Mouse (Mus musculus) C2C12 (cell line): ENCODE measurements around the gene Plekhg2. TPM values are rescaled to one million over a fixed set of nuclear protein-coding genes. Genes with fewer than 3 reads are reported as not detected.

Experiments used
- H3K27me3 ChIP-seq: one replicate; pipeline ENCODE4 v1.6.1; 2011; ENCODE audit not compliant: control insufficient read depth, insufficient read depth, insufficient read length
- H3K36me3 ChIP-seq: one replicate; pipeline ENCODE4 v1.6.1; 2011; ENCODE audit not compliant: control insufficient read depth, insufficient read depth
- H3K4me3 ChIP-seq: one replicate; pipeline ENCODE4 v1.5.1; 2011; ENCODE audit warnings: mild to moderate bottlenecking, control low read depth; ENCODE audit not compliant: poor library complexity, insufficient read depth, severe bottlenecking
- H3K79me2 ChIP-seq: one replicate; pipeline ENCODE4 v1.6.1; 2011; ENCODE audit not compliant: control insufficient read depth, insufficient read depth
- H3K79me3 ChIP-seq: one replicate; pipeline ENCODE4 v1.6.1; 2011; ENCODE audit warnings: low read depth, control low read depth
- H3ac ChIP-seq: one replicate; pipeline ENCODE3; 2011; ENCODE audit warnings: low read depth; ENCODE audit not compliant: control insufficient read depth, insufficient read length
- CEBPB ChIP-seq: IDR thresholded peaks from one replicate; pipeline ENCODE4 v1.6.1; 2011; ENCODE audit warnings: low read depth, mild to moderate bottlenecking, control low read depth, moderate library complexity
- CTCF ChIP-seq: IDR thresholded peaks from one replicate; pipeline ENCODE4 v1.5.1; 2011; ENCODE audit not compliant: control insufficient read depth, insufficient read depth, insufficient read length
- FOSL1 ChIP-seq: IDR thresholded peaks from one replicate; pipeline ENCODE4 v1.8.0; 2011; ENCODE audit warnings: mild to moderate bottlenecking, low read length; ENCODE audit not compliant: poor library complexity, insufficient read depth, severe bottlenecking
- MAX ChIP-seq: IDR thresholded peaks from one replicate; pipeline ENCODE4 v1.6.1; 2011; ENCODE audit warnings: mild to moderate bottlenecking, control low read depth
- MYOD1 ChIP-seq: IDR thresholded peaks from one replicate; pipeline ENCODE4 v1.6.1; 2011; ENCODE audit warnings: low read depth; ENCODE audit not compliant: control insufficient read depth, insufficient read length
- MYOG ChIP-seq: IDR thresholded peaks from one replicate; pipeline ENCODE4 v1.6.1; 2011; ENCODE audit not compliant: control insufficient read depth, insufficient read length; ENCODE audit errors: extremely low read depth
- USF1 ChIP-seq: IDR thresholded peaks from one replicate; pipeline ENCODE4 v1.6.1; 2011; ENCODE audit warnings: low read depth, mild to moderate bottlenecking, control low read depth, moderate library complexity
- polyA plus RNA-seq: library from polyadenylated mRNA; unstranded; fragments of >200 nt; fragmentation: generic; extraction: Trizol; gene quantifications from one replicate; pipeline ENCODE4 v1.2.1, GENCODE M21; 2012; ENCODE audit warnings: missing spikeins

The Plekhg2 gene
- polyA plus RNA-seq, 1 experiment: 29.0 TPM

- Histone ChIP-seq H3ac (no peak overlapping the region), H3K36me3 (peaks cover 35% of the 10 kb centered on the region), H3K4me3 (no peak overlapping the region)
Measured at GRCm38 (mm10) chr7:28357984-28358383, 14.4 kb downstream of the Plekhg2 start.

GRCm38 (mm10) chr7:28356981-28357380, 15.4 kb downstream of the Plekhg2 start:
- no peaks in the 10 kb centered on the region for H3K27me3 ChIP-seq
- H3ac ChIP-seq: no peak overlapping the region
- peaks cover 41% of the 10 kb centered on the region for H3K36me3 ChIP-seq
- H3K79me2 ChIP-seq: peaks cover 17% of the 10 kb centered on the region
- TF ChIP-seq MAX: no peak
- TF ChIP-seq CTCF: no peak
- no peak for TF ChIP-seq USF1
- no peak for TF ChIP-seq MYOG
- TF ChIP-seq MYOD1: no peak
- no peak for TF ChIP-seq FOSL1
- no peak for TF ChIP-seq CEBPB
- H3K4me3 ChIP-seq: no peak overlapping the region
- H3K79me3 ChIP-seq: peaks cover 8% of the 10 kb centered on the region

More at GRCm38 (mm10) chr7:28357984-28358383, 14.4 kb downstream of the Plekhg2 start:
- peaks cover 9% of the 10 kb centered on the region for H3K79me2 ChIP-seq
- no peaks in the 10 kb centered on the region for H3K27me3 ChIP-seq
- peaks cover 2% of the 10 kb centered on the region for H3K79me3 ChIP-seq
- no peak for TF ChIP-seq CEBPB
- no peak for TF ChIP-seq USF1
- no peak for TF ChIP-seq FOSL1

- Histone ChIP-seq H3K79me2 (peaks cover 33% of the 10 kb centered on the region), H3K79me3 (peaks cover 22% of the 10 kb centered on the region), H3ac (no peak overlapping the region), H3K36me3 (peaks cover 41% of the 10 kb centered on the region), H3K4me3 (no peak overlapping the region), H3K27me3 (no peaks in the 10 kb centered on the region)
- TF ChIP-seq MYOD1: no peak
- TF ChIP-seq CEBPB: no peak
- TF ChIP-seq MAX: no peak
- TF ChIP-seq CTCF: no peak
Measured at GRCm38 (mm10) chr7:28355221-28355620, 17.2 kb downstream of the Plekhg2 start.

- H3K79me3 ChIP-seq: peaks cover 22% of the 10 kb centered on the region
- H3K4me3 ChIP-seq: no peak overlapping the region
- H3K36me3 ChIP-seq: peaks cover 38% of the 10 kb centered on the region
- H3K79me2 ChIP-seq: peaks cover 33% of the 10 kb centered on the region
- H3ac ChIP-seq: no peak overlapping the region
- no peaks in the 10 kb centered on the region for H3K27me3 ChIP-seq
- TF ChIP-seq MAX: no peak
- TF ChIP-seq CEBPB: no peak
- TF ChIP-seq MYOG: no peak
- no peak for TF ChIP-seq MYOD1
- TF ChIP-seq CTCF: no peak
- TF ChIP-seq USF1: no peak
- no peak for TF ChIP-seq FOSL1
Measured at GRCm38 (mm10) chr7:28354596-28354995, 17.8 kb downstream of the Plekhg2 start.

- no peaks in the 10 kb centered on the region for H3K27me3 ChIP-seq
- peaks cover 33% of the 10 kb centered on the region for H3K79me2 ChIP-seq
- H3K79me3 ChIP-seq: peaks cover 22% of the 10 kb centered on the region
- H3ac ChIP-seq: no peak overlapping the region
- no peak for TF ChIP-seq FOSL1
- TF ChIP-seq MAX: no peak
- TF ChIP-seq MYOD1: no peak
- TF ChIP-seq USF1: no peak
- no peak for TF ChIP-seq CTCF
- no peak for TF ChIP-seq MYOG
- no peak for TF ChIP-seq CEBPB
- no peak overlapping the region for H3K4me3 ChIP-seq
- peaks cover 38% of the 10 kb centered on the region for H3K36me3 ChIP-seq
Measured at GRCm38 (mm10) chr7:28354113-28354581, 18.3 kb downstream of the Plekhg2 start.

- Histone ChIP-seq H3K4me3 (no peak overlapping the region), H3K79me3 (peaks cover 22% of the 10 kb centered on the region), H3K79me2 (peaks cover 33% of the 10 kb centered on the region), H3K27me3 (no peaks in the 10 kb centered on the region), H3ac (no peak overlapping the region), H3K36me3 (peaks cover 38% of the 10 kb centered on the region)
- no peak for TF ChIP-seq MYOG
- no peak for TF ChIP-seq CTCF
- no peak for TF ChIP-seq CEBPB
- no peak for TF ChIP-seq MYOD1
- no peak for TF ChIP-seq MAX
- no peak for TF ChIP-seq FOSL1
- no peak for TF ChIP-seq USF1
Measured at GRCm38 (mm10) chr7:28353267-28353666, 19.1 kb downstream of the Plekhg2 start.
